Mouse (Mus musculus) stomach, embryonic 16.5 days (tissue): Measurements from ENCODE around the gene Pram1. TPM values are rescaled to one million over a fixed set of nuclear protein-coding genes. Genes with fewer than 3 reads are reported as not detected.
A peak's percentile ranks its signal among the peaks of the same experiment; 100 is the strongest.

Source experiments
- ATAC-seq: fragments of 200-750 bp; cut with Nextera tagmentation; 2 replicates; pipeline ENCODE4 v1.8.0; 2017; ENCODE audit warnings: moderate number of reproducible peaks, moderate TSS enrichment; ENCODE audit not compliant: insufficient read depth, low FRiP score
- H3K27ac ChIP-seq: fragments of 300-500 bp; sonication (generic); 2 replicates; pipeline ENCODE4 v1.5.1; 2014; ENCODE audit warnings: low read length
- H3K27me3 ChIP-seq: fragments of 300-500 bp; sonication (generic); 2 replicates; pipeline ENCODE4 v1.6.1; 2014; ENCODE audit warnings: low read length, control low read depth, mixed read lengths; ENCODE audit not compliant: control insufficient read depth, insufficient read depth
- H3K36me3 ChIP-seq: fragments of 300-500 bp; sonication (generic); 2 replicates; pipeline ENCODE4 v1.6.1; 2014; ENCODE audit warnings: low read length; ENCODE audit not compliant: control insufficient read depth, insufficient read depth
- H3K4me1 ChIP-seq: fragments of 300-500 bp; sonication (generic); 2 replicates; pipeline ENCODE4 v1.6.1; 2014; ENCODE audit warnings: low read length, control low read depth, mixed read lengths; ENCODE audit not compliant: control insufficient read depth, insufficient read depth
- H3K4me2 ChIP-seq: fragments of 300-500 bp; sonication (generic); 2 replicates; pipeline ENCODE4 v1.6.1; 2014; ENCODE audit warnings: low read depth, low read length, mixed read lengths
- H3K4me3 ChIP-seq: fragments of 300-500 bp; sonication (generic); replicated peaks from 2 replicates; pipeline ENCODE4 v1.5.1; 2014; ENCODE audit warnings: mild to moderate bottlenecking, low read length
- H3K9ac ChIP-seq: fragments of 300-500 bp; sonication (generic); 2 replicates; pipeline ENCODE4 v1.6.1; 2014; ENCODE audit warnings: low read length
- H3K9me3 ChIP-seq: fragments of 300-500 bp; sonication (generic); replicated peaks from 2 replicates; pipeline ENCODE4 v1.6.1; 2016; ENCODE audit warnings: low read length, control low read depth; ENCODE audit not compliant: control insufficient read depth
- WGBS: fragments of 180-500 bp; shearing (Covaris S2); extraction: QIAGEN DNeasy Blood & Tissue Kit; methylation state at CpG from one replicate; pipeline ENCODE4 v1.1.7; 2014; 5-methylcytosine and 5-hydroxymethylcytosine counted together
- polyA plus RNA-seq: library from polyadenylated mRNA; unstranded; fragments of >200 nt; fragmentation: Nextera tagmentation; extraction: Ambion mirVana; gene quantifications from 2 replicates; pipeline ENCODE4 v1.2.1, GENCODE M21; 2015

Gene Pram1
- polyA plus RNA-seq, 1 experiment from 2014 or later, result 1.1 TPM

DNA sequence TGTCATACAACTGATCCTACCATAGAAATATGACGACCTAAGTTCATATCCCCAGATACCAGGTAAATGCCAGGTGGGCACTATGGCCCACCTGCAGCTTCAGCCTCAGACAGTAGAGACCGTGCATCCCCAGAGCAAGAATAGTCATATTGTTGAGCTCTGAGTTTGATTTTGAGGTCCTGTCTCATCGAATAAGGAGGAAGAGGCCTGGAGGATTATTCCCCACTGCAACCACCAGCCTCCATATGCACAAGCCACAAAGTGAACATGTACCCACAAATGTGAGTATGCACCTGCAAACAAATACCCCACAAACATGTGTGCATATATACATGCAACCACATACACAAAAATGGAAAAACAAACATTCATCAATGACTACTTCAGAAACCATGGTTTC, 10.6 kb upstream of the Pram1 start:
- no peaks in the 10 kb centered on the region for H3K27me3 ChIP-seq
- H3K36me3 ChIP-seq, result 0 out of 2 replicates have a peak, but pooled peaks cover 5% of the 10 kb centered on the region
- no peak overlapping the region for H3K4me2 ChIP-seq
- peaks cover 20% of the 10 kb centered on the region for H3K4me1 ChIP-seq
- no peaks in the 10 kb centered on the region for H3K9me3 ChIP-seq
- no peak overlapping the region for H3K4me3 ChIP-seq
- H3K9ac ChIP-seq, result no peak overlapping the region
- H3K27ac ChIP-seq, result no peak overlapping the region
- ATAC-seq, result no peak
- WGBS, result 89% methylated on average over 3 of the region's 3 CpGs

DNA sequence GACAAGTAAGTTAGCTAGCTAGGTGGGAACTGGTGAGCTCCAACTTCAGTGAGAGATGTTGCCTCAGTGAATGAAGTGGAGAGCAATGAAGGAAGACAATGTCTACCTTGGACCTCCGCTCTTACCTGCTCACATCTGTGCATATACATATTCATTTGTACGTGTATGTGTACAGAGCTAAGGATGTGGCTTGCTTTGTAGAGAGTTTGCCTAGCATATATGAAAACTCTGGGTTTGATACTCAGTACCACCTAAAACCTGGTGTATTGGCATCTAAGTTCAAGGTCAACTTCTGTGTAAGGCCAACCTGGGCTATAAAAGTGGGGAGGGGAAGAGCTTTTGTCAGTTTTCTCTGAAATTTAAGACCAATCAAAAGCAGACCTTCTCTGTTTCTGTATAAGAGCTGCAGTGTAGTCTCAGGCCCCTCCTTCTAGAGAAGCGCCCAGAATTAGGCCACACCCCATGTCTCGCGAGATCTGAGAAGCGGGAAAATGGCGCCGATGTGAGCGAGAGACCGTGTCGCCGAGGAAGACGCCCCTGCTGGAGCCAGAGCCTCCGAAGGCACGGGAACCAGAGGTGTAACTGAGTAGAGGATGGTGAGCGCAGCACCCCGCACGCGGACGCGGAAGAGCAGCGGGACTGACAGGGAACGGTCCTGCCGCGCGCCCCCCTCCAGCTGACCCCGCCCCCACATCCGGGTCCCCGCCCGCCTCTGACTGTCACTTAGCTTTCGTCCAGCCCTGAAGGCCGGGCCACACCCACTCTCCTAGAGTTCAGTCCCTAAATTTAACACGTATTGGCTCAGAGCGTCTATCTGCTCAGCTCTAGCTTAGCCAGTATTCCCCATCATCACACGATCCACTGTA, 9.0 kb upstream of the Pram1 start, which contains the start of gene Zfp414:
Zfp414 (plus strand) TSS at position 470 of the 866 bp plus-strand sequence.
- H3K27me3 ChIP-seq, result no peaks in the 10 kb centered on the region
- WGBS, result 3% methylated on average over 35 of the region's 35 CpGs
- H3K4me1 ChIP-seq, result peaks cover 20% of the 10 kb centered on the region
- H3K27ac ChIP-seq, result peak within 1 kb of the TSS; percentile 100
- H3K4me2 ChIP-seq, result peak within 1 kb of the TSS; percentile 80
- peak; percentile 96 for ATAC-seq
- H3K9me3 ChIP-seq, result no peaks in the 10 kb centered on the region
- 0 out of 2 replicates have a peak, but pooled peaks cover 5% of the 10 kb centered on the region for H3K36me3 ChIP-seq
- H3K4me3 ChIP-seq, result peak within 1 kb of the TSS; percentile 80
- peak within 1 kb of the TSS; percentile 92 for H3K9ac ChIP-seq

DNA sequence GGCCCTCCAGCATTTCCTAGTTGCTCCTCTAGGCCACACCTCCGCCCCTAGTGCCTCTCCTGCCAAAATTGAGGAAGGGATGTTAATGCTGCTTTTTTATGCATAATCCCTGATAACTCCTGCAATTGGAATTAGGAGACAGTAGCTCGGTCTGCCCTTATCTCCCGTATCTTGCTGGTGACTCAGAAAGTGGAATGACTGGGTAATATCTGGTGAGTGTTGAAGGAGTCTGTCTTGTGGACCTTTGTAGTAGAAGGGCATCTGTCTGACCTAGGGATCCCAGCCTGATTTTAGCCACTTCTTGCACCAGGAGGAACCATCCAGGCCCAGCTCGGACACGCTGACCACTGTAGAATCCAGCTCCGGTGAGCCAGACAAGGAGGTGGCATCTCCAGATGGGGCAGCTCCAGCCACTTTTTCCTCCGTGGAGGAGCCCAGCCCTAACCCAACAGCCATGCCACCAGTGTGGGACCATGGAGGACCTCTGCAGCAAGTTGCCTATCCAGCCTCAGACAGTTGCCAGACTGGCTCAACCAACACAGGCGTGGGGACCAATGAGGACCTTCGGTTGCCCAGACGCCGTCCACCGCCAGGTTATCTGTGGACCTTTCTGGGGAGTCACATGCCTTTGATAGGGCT, 8.2 kb upstream of the Pram1 start:
- Histone ChIP-seq H3K27ac (peak overlapping the region; percentile 100), H3K27me3 (no peaks in the 10 kb centered on the region), H3K36me3 (0 out of 2 replicates have a peak, but pooled peaks cover 5% of the 10 kb centered on the region), H3K4me1 (peaks cover 20% of the 10 kb centered on the region), H3K4me2 (peak overlapping the region; percentile 80), H3K9ac (peak overlapping the region; percentile 92), H3K9me3 (no peaks in the 10 kb centered on the region), H3K4me3 (peak overlapping the region; percentile 80)
- peak; percentile 2; the same call in 1 of the 2 replicates for ATAC-seq
- 66% methylated on average over 12 of the region's 12 CpGs for WGBS

DNA sequence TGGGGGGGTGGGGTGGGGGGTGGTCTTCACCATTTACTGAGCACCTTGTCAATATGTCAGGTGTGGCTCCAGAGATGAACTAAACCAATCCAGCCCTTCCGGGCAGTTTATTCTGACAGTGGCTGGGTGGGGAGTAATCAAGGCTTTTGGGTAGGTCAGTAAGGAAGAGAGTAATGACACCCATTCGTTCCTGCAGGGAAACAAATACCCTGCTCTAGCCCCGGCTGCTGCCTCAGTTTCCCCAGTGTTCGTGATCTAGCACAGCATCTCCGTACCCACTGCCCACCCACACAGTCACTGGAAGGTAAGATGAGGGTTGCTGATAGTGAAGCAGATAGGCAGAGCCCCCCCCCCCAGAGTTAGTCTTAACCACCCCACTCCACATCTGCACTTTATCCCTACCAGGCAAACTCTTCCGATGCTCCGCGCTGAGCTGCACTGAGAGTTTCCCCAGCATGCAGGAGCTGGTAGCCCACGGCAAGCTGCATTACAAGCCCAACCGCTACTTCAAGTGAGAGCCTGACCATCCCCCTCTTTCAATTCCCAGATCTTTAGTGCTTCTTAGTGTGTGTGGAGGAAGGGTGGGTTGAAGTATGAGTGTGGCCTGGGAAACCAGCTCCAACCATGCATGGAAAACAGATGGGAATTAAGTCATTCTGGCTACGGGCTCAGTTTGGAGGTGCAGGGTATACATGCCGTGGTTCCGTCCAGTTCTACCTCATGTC, 7.5 kb upstream of the Pram1 start:
- H3K27me3 ChIP-seq, result no peaks in the 10 kb centered on the region
- H3K36me3 ChIP-seq, result 0 out of 2 replicates have a peak, but pooled peaks cover 5% of the 10 kb centered on the region
- ATAC-seq, result no peak
- peak overlapping the region; percentile 80 for H3K4me2 ChIP-seq
- H3K9me3 ChIP-seq, result no peaks in the 10 kb centered on the region
- WGBS, result 81% methylated on average over 13 of the region's 13 CpGs
- peaks cover 20% of the 10 kb centered on the region for H3K4me1 ChIP-seq
- no peak overlapping the region for H3K27ac ChIP-seq
- peak overlapping the region; percentile 80; the same call in 1 of the 2 replicates for H3K4me3 ChIP-seq
- no peak overlapping the region for H3K9ac ChIP-seq

DNA sequence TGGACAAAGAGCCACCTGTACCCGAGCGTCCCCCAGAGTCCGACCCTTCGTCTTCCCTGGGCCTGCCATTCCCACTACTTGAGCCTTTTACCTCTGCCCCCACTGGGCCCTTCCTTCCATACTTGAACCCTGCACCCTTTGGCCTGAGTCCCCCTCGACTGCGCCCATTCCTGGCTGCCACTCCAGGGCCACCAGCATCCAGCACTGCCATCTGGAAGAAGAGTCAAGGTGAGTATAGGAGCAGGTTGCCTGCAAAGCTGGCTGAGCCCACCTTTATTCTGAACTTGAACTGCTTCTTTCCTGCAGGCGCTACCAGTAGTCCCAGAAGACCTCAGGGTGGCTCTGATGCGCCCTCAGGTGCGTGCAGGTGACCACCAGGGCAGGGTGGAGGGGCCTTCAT, 6.6 kb upstream of the Pram1 start:
- no peak for ATAC-seq
- Histone ChIP-seq H3K9ac (no peak overlapping the region), H3K36me3 (0 out of 2 replicates have a peak, but pooled peaks cover 5% of the 10 kb centered on the region), H3K9me3 (no peaks in the 10 kb centered on the region), H3K4me2 (no peak overlapping the region), H3K4me1 (peaks cover 20% of the 10 kb centered on the region), H3K27ac (no peak overlapping the region), H3K27me3 (no peaks in the 10 kb centered on the region), H3K4me3 (no peak overlapping the region)
- 91% methylated on average over 9 of the region's 9 CpGs for WGBS

DNA sequence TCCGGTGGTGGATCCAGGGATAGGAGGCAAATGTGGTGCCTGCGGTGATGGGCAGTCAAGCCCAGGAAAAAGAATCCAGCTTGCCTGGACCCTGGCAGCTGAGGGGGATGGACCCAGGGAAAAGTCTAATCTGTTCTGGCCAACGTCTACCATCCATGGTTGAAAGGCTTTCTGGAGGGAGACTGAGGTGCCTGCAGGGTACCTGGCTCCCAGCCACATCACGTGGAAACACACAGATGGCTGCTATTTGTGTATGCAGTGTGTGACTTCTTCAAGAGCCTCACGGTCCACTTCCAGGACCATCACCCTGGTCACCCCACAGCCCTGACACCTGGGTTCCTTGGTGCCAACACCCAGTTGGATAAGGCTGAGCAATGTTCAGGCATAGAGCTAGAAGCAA, 6.1 kb upstream of the Pram1 start:
- Histone ChIP-seq H3K4me2 (no peak overlapping the region), H3K36me3 (0 out of 2 replicates have a peak, but pooled peaks cover 5% of the 10 kb centered on the region), H3K27me3 (no peaks in the 10 kb centered on the region), H3K9me3 (no peaks in the 10 kb centered on the region), H3K9ac (no peak overlapping the region), H3K27ac (no peak overlapping the region), H3K4me1 (peaks cover 20% of the 10 kb centered on the region), H3K4me3 (no peak overlapping the region)
- WGBS, result 87% methylated on average over 5 of the region's 5 CpGs
- ATAC-seq, result no peak

DNA sequence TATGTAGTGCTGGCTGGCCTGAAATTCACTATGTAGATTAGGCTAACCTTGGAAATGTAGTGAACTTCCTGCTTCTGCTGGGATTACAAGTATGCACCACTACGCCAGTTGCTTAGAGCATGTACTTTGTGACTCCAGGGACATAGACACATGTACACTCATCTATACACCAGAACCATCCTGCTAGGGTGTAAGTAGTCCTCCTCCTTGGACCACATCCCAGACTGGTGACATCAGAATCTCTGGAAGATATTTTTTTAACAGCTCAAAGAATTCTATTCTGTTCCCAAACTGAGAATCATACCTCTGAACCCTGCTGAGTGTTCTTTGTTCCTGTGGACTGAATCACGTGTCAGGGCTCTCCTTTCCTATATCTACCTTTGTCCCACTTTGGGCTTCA, 818 bp upstream of the Pram1 start:
- Histone ChIP-seq H3K4me1 (no peaks in the 10 kb centered on the region), H3K4me3 (no peak overlapping the region), H3K27me3 (no peaks in the 10 kb centered on the region), H3K4me2 (no peak overlapping the region), H3K9ac (no peak overlapping the region), H3K27ac (no peak overlapping the region), H3K9me3 (no peaks in the 10 kb centered on the region), H3K36me3 (0 out of 2 replicates have a peak, but pooled peaks cover under 1% of the 10 kb centered on the region)
- ATAC-seq, result no peak; the same call in 1 of the 2 replicates
- 85% methylated on average over 2 of the region's 2 CpGs for WGBS

DNA sequence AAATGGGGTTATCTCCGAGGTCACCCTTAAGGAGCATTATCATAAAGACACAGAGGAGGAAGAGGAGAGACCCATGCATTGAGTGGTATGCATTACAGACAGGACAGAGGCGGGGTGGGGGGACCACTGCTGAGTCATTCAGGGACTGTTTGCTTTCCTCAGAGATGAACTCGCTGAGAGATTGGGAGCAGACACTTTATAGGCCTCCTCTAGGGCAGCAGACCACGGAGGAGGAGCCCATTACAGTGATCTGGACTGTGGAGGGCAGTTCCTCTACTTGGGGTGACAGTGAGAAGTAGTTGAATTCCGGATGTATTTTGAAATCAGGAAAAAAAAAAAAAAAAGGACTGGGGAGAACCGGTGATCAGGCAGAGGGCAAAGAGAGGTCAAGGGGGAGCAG, 1.9 kb downstream of the Pram1 start:
- Histone ChIP-seq H3K27me3 (no peaks in the 10 kb centered on the region), H3K27ac (no peak overlapping the region), H3K4me3 (no peak overlapping the region), H3K36me3 (0 out of 2 replicates have a peak, but pooled peaks cover 3% of the 10 kb centered on the region), H3K4me1 (no peaks in the 10 kb centered on the region), H3K4me2 (no peak overlapping the region), H3K9me3 (no peaks in the 10 kb centered on the region), H3K9ac (no peak overlapping the region)
- 47% methylated on average over 6 of the region's 6 CpGs for WGBS
- no peak for ATAC-seq
